Mouse (Mus musculus) intestine, embryonic 14.5 days (tissue): ENCODE data around the gene Rnf43. TPM values are rescaled to one million over a fixed set of nuclear protein-coding genes. Genes with fewer than 3 reads are reported as not detected.

Source experiments
- ATAC-seq: fragments of 200-750 bp; cut with Nextera tagmentation; replicated peaks from 2 replicates; pipeline ENCODE4 v1.8.0; 2017; ENCODE audit warnings: low read depth, moderate number of reproducible peaks, moderate TSS enrichment, moderate library complexity; ENCODE audit not compliant: low FRiP score, low TSS enrichment
- DNase-seq: peaks from one replicate; pipeline ENCODE4 v3.0.0-alpha.2; 2018; ENCODE audit warnings: low spot score
- H3K27ac ChIP-seq: fragments of 300-500 bp; sonication (generic); 2 replicates; pipeline ENCODE4 v1.5.1; 2014; ENCODE audit warnings: low read depth, mild to moderate bottlenecking, control low read depth
- H3K27me3 ChIP-seq: fragments of 300-500 bp; sonication (generic); replicated peaks from 2 replicates; pipeline ENCODE4 v1.6.1; 2014; ENCODE audit warnings: low read length, control low read depth; ENCODE audit not compliant: control insufficient read depth, insufficient read depth
- H3K36me3 ChIP-seq: fragments of 300-500 bp; sonication (generic); 2 replicates; pipeline ENCODE4 v1.6.1; 2014; ENCODE audit warnings: low read length, control low read depth; ENCODE audit not compliant: control insufficient read depth, insufficient read depth
- H3K4me1 ChIP-seq: fragments of 300-500 bp; sonication (generic); replicated peaks from 2 replicates; pipeline ENCODE4 v1.6.1; 2014; ENCODE audit warnings: low read length, control low read depth, mixed read lengths; ENCODE audit not compliant: control insufficient read depth, insufficient read depth
- H3K4me2 ChIP-seq: fragments of 300-500 bp; sonication (generic); 2 replicates; pipeline ENCODE4 v1.6.1; 2014; ENCODE audit warnings: low read length
- H3K4me3 ChIP-seq: fragments of 300-500 bp; sonication (generic); 2 replicates; pipeline ENCODE4 v1.5.1; 2014; ENCODE audit warnings: low read depth, low read length, control low read depth, mixed read lengths
- H3K9ac ChIP-seq: fragments of 300-500 bp; sonication (generic); 2 replicates; pipeline ENCODE4 v1.6.1; 2014; ENCODE audit warnings: mild to moderate bottlenecking, low read length
- H3K9me3 ChIP-seq: fragments of 300-500 bp; sonication (generic); 2 replicates; pipeline ENCODE4 v1.6.1; 2016; ENCODE audit warnings: low read length, control low read depth; ENCODE audit not compliant: control insufficient read depth
- WGBS: fragments of 180-500 bp; shearing (Covaris S2); extraction: QIAGEN DNeasy Blood & Tissue Kit; methylation state at CpG from one replicate; pipeline ENCODE4 v1.1.7; 2014; 5-methylcytosine and 5-hydroxymethylcytosine counted together
- polyA plus RNA-seq: library from polyadenylated mRNA; unstranded; fragments of >200 nt; fragmentation: Nextera tagmentation; extraction: Ambion mirVana; gene quantifications from 2 replicates; pipeline ENCODE4 v1.2.1, GENCODE M21; 2014

Rnf43 gene
- polyA plus RNA-seq, 1 experiment from 2014 or later, result 18.9 TPM

- WGBS, result 76% methylated on average over 5 of the region's 5 CpGs
Observed at GRCm38 (mm10) chr11:87708979-87709378, 46.5 kb downstream of the Rnf43 start.

GRCm38 (mm10) chr11:87709513-87710261 lies 47.2 kb downstream of the Rnf43 start:
- peak overlapping the region; percentile 46 for H3K4me2 ChIP-seq
- H3K4me1 ChIP-seq, result 0 out of 2 replicates have a peak, but pooled peaks cover 2% of the 10 kb centered on the region
- H3K36me3 ChIP-seq, result no peaks in the 10 kb centered on the region
- WGBS, result 5% methylated on average over 21 of the region's 21 CpGs
- ATAC-seq (peak; percentile 92), DNase-seq (peak; percentile 89)
- H3K9me3 ChIP-seq, result no peaks in the 10 kb centered on the region
- H3K9ac ChIP-seq, result no peak overlapping the region
- peak overlapping the region; percentile 64 for H3K27ac ChIP-seq
- no peaks in the 10 kb centered on the region for H3K27me3 ChIP-seq
- H3K4me3 ChIP-seq, result peak overlapping the region; percentile 18

More at GRCm38 (mm10) chr11:87708979-87709378, 46.5 kb downstream of the Rnf43 start:
- ATAC-seq (no peak), DNase-seq (no peak)
- Histone ChIP-seq H3K4me1 (0 out of 2 replicates have a peak, but pooled peaks cover 2% of the 10 kb centered on the region), H3K27ac (peak overlapping the region; percentile 44), H3K27me3 (no peaks in the 10 kb centered on the region), H3K9me3 (no peaks in the 10 kb centered on the region), H3K36me3 (no peaks in the 10 kb centered on the region), H3K4me2 (peak overlapping the region; percentile 46), H3K4me3 (no peak overlapping the region), H3K9ac (no peak overlapping the region)

GRCm38 (mm10) chr11:87710262-87710615 lies 47.7 kb downstream of the Rnf43 start:
- peak overlapping the region; percentile 46 for H3K4me2 ChIP-seq
- 49% methylated on average over 7 of the region's 7 CpGs for WGBS
- 0 out of 2 replicates have a peak, but pooled peaks cover 2% of the 10 kb centered on the region for H3K4me1 ChIP-seq
- no peak overlapping the region for H3K9ac ChIP-seq
- DNase-seq, result no peak
- peak overlapping the region; percentile 18 for H3K4me3 ChIP-seq
- no peaks in the 10 kb centered on the region for H3K9me3 ChIP-seq
- H3K27ac ChIP-seq, result peak overlapping the region; percentile 64; the same call in 1 of the 2 replicates
- H3K27me3 ChIP-seq, result no peaks in the 10 kb centered on the region
- no peak; the same call in 1 of the 2 replicates for ATAC-seq
- no peaks in the 10 kb centered on the region for H3K36me3 ChIP-seq

- Histone ChIP-seq H3K4me1 (0 out of 2 replicates have a peak, but pooled peaks cover 2% of the 10 kb centered on the region), H3K27ac (no peak overlapping the region), H3K9me3 (no peaks in the 10 kb centered on the region), H3K4me2 (no peak overlapping the region), H3K9ac (no peak overlapping the region), H3K4me3 (no peak overlapping the region), H3K36me3 (no peaks in the 10 kb centered on the region), H3K27me3 (no peaks in the 10 kb centered on the region)
- ATAC-seq (no peak), DNase-seq (no peak)
- WGBS, result 82% methylated on average over 4 of the region's 4 CpGs
Observed at GRCm38 (mm10) chr11:87712188-87712587, 49.7 kb downstream of the Rnf43 start.

- Histone ChIP-seq H3K4me3 (no peak overlapping the region), H3K4me1 (no peaks in the 10 kb centered on the region), H3K9ac (no peak overlapping the region), H3K27me3 (no peaks in the 10 kb centered on the region), H3K4me2 (no peak overlapping the region), H3K27ac (no peak overlapping the region), H3K36me3 (0 out of 2 replicates have a peak, but pooled peaks cover 2% of the 10 kb centered on the region), H3K9me3 (no peaks in the 10 kb centered on the region)
- WGBS, result 72% methylated on average over 4 of the region's 4 CpGs
- DNase-seq, result no peak
- ATAC-seq, result no peak
Observed at GRCm38 (mm10) chr11:87715999-87716398, 53.5 kb downstream of the Rnf43 start.

- 84% methylated on average over 7 of the region's 7 CpGs for WGBS
- Histone ChIP-seq H3K9ac (no peak overlapping the region), H3K27ac (no peak overlapping the region), H3K9me3 (no peaks in the 10 kb centered on the region), H3K36me3 (peaks cover 5% of the 10 kb centered on the region; the same call in 1 of the 2 replicates), H3K4me2 (no peak overlapping the region), H3K27me3 (no peaks in the 10 kb centered on the region), H3K4me1 (no peaks in the 10 kb centered on the region), H3K4me3 (no peak overlapping the region)
- DNase-seq, result no peak
- ATAC-seq, result no peak
Observed at GRCm38 (mm10) chr11:87719526-87719925, 57.0 kb downstream of the Rnf43 start.

- no peak overlapping the region for H3K9ac ChIP-seq
- ATAC-seq (no peak), DNase-seq (no peak)
- H3K4me3 ChIP-seq, result no peak overlapping the region
- no peak overlapping the region for H3K4me2 ChIP-seq
- no peaks in the 10 kb centered on the region for H3K27me3 ChIP-seq
- H3K9me3 ChIP-seq, result no peaks in the 10 kb centered on the region
- peaks cover 5% of the 10 kb centered on the region; the same call in 1 of the 2 replicates for H3K36me3 ChIP-seq
- 37% methylated on average over 9 of the region's 9 CpGs for WGBS
- H3K27ac ChIP-seq, result no peak overlapping the region
- peaks cover 5% of the 10 kb centered on the region; the same call in 1 of the 2 replicates for H3K4me1 ChIP-seq
Observed at GRCm38 (mm10) chr11:87720324-87720723, 57.8 kb downstream of the Rnf43 start.

- H3K4me1 ChIP-seq, result peaks cover 10% of the 10 kb centered on the region; the same call in 1 of the 2 replicates
- no peaks in the 10 kb centered on the region for H3K9me3 ChIP-seq
- no peak overlapping the region for H3K4me3 ChIP-seq
- H3K36me3 ChIP-seq, result peaks cover 5% of the 10 kb centered on the region; the same call in 1 of the 2 replicates
- H3K4me2 ChIP-seq, result no peak overlapping the region
- H3K27ac ChIP-seq, result no peak overlapping the region
- ATAC-seq (no peak), DNase-seq (no peak)
- no peak overlapping the region for H3K9ac ChIP-seq
- no peaks in the 10 kb centered on the region for H3K27me3 ChIP-seq
- WGBS, result 50% methylated on average over 9 of the region's 9 CpGs
Observed at GRCm38 (mm10) chr11:87720839-87721238, 58.3 kb downstream of the Rnf43 start.
